Mouse (Mus musculus) embryonic facial prominence, embryonic 11.5 days (tissue): Measurements from ENCODE around the gene Ptpa. TPM values are rescaled to one million over a fixed set of nuclear protein-coding genes. Genes with fewer than 3 reads are reported as not detected.

Experiments
- ATAC-seq: fragments of 200-750 bp; cut with Nextera tagmentation; replicated peaks from 2 replicates; pipeline ENCODE4 v1.8.0; 2017; ENCODE audit warnings: low read depth; ENCODE audit not compliant: insufficient number of reproducible peaks, low FRiP score, low TSS enrichment
- DNase-seq: peaks from one replicate; pipeline ENCODE4 v3.0.0-alpha.2; 2015; ENCODE audit warnings: low spot score
- H3K27ac ChIP-seq: fragments of 300-500 bp; sonication (generic); replicated peaks from 2 replicates; pipeline ENCODE4 v1.5.1; 2014; ENCODE audit warnings: mild to moderate bottlenecking, low read depth, low read length, control low read depth
- H3K27me3 ChIP-seq: fragments of 300-500 bp; sonication (generic); 2 replicates; pipeline ENCODE4 v1.6.1; 2014; ENCODE audit warnings: mild to moderate bottlenecking, low read length, moderate library complexity, mixed read lengths; ENCODE audit not compliant: control insufficient read depth, insufficient read depth
- H3K36me3 ChIP-seq: fragments of 300-500 bp; sonication (generic); replicated peaks from 2 replicates; pipeline ENCODE4 v1.6.1; 2014; ENCODE audit warnings: low read depth, mild to moderate bottlenecking, low read length, moderate library complexity, mixed read lengths; ENCODE audit not compliant: control insufficient read depth, insufficient read depth
- H3K4me1 ChIP-seq: fragments of 300-500 bp; sonication (generic); 2 replicates; pipeline ENCODE4 v1.6.1; 2014; ENCODE audit warnings: low read length, mixed read lengths; ENCODE audit not compliant: control insufficient read depth, insufficient read depth
- H3K4me2 ChIP-seq: fragments of 300-500 bp; sonication (generic); 2 replicates; pipeline ENCODE4 v1.6.1; 2014; ENCODE audit warnings: low read depth, mild to moderate bottlenecking, control low read depth, low read length, moderate library complexity
- H3K4me3 ChIP-seq: fragments of 300-500 bp; sonication (generic); 2 replicates; pipeline ENCODE4 v1.5.1; 2014; ENCODE audit warnings: low read depth, low read length, control low read depth
- H3K9ac ChIP-seq: fragments of 300-500 bp; sonication (generic); replicated peaks from 2 replicates; pipeline ENCODE4 v1.6.1; 2014; ENCODE audit warnings: mild to moderate bottlenecking, control low read depth, low read length
- H3K9me3 ChIP-seq: fragments of 300-500 bp; sonication (generic); replicated peaks from 2 replicates; pipeline ENCODE4 v1.6.1; 2016; ENCODE audit warnings: mild to moderate bottlenecking, low read length, inconsistent platforms, mixed read lengths; ENCODE audit not compliant: control insufficient read depth
- WGBS: fragments of 180-500 bp; shearing (Covaris S2); extraction: QIAGEN DNeasy Blood & Tissue Kit; methylation state at CpG from one replicate; pipeline ENCODE4 v1.1.7; 2014; 5-methylcytosine and 5-hydroxymethylcytosine counted together
- polyA plus RNA-seq: library from polyadenylated mRNA; unstranded; fragments of >200 nt; fragmentation: Nextera tagmentation; extraction: Ambion mirVana; gene quantifications from 2 replicates; pipeline ENCODE4 v1.2.1, GENCODE M21; 2014

The Ptpa gene
- polyA plus RNA-seq, 1 experiment from 2014 or later = 53.7 TPM

- no peaks in the 10 kb centered on the region for H3K9me3 ChIP-seq
- H3K9ac ChIP-seq = peak overlapping the region; percentile 22; the same call in 1 of the 2 replicates
- peak overlapping the region; percentile 44 for H3K4me2 ChIP-seq
- no peak overlapping the region for H3K4me3 ChIP-seq
- H3K36me3 ChIP-seq = no peaks in the 10 kb centered on the region
- peaks cover 4% of the 10 kb centered on the region for H3K4me1 ChIP-seq
- WGBS = 26% methylated on average over 5 of the region's 5 CpGs
- peak; percentile 53 for DNase-seq
- peak overlapping the region; percentile 38; the same call in 1 of the 2 replicates for H3K27ac ChIP-seq
- no peaks in the 10 kb centered on the region for H3K27me3 ChIP-seq
- peak; percentile 12 for ATAC-seq
Observed at GRCm38 (mm10) chr2:30463341-30463761, 47.5 kb downstream of the Ptpa start.

- no peaks in the 10 kb centered on the region for H3K27me3 ChIP-seq
- H3K36me3 ChIP-seq = no peaks in the 10 kb centered on the region
- H3K9me3 ChIP-seq = no peaks in the 10 kb centered on the region
- peak overlapping the region; percentile 44 for H3K4me2 ChIP-seq
- H3K9ac ChIP-seq = peak overlapping the region; percentile 22; the same call in 1 of the 2 replicates
- peak; percentile 87 for ATAC-seq
- H3K27ac ChIP-seq = peak overlapping the region; percentile 38; the same call in 1 of the 2 replicates
- peak; percentile 77 for DNase-seq
- WGBS = 1% methylated on average over 9 of the region's 9 CpGs
- peak overlapping the region; percentile 9 for H3K4me3 ChIP-seq
- peaks cover 5% of the 10 kb centered on the region for H3K4me1 ChIP-seq
Observed at GRCm38 (mm10) chr2:30463904-30464330, 48.1 kb downstream of the Ptpa start.

- H3K36me3 ChIP-seq = no peaks in the 10 kb centered on the region
- H3K9me3 ChIP-seq = no peaks in the 10 kb centered on the region
- no peak for ATAC-seq
- DNase-seq = no peak
- H3K27me3 ChIP-seq = no peaks in the 10 kb centered on the region
- no peak overlapping the region; the same call in 1 of the 2 replicates for H3K4me2 ChIP-seq
- WGBS = 64% methylated on average over 5 of the region's 5 CpGs
- H3K27ac ChIP-seq = peak overlapping the region; percentile 38; the same call in 1 of the 2 replicates
- peak overlapping the region; percentile 9; the same call in 1 of the 2 replicates for H3K4me3 ChIP-seq
- H3K4me1 ChIP-seq = peaks cover 9% of the 10 kb centered on the region
- H3K9ac ChIP-seq = no peak overlapping the region
Observed at GRCm38 (mm10) chr2:30464411-30464810, 48.6 kb downstream of the Ptpa start.

GRCm38 (mm10) chr2:30466787-30467186, 50.9 kb downstream of the Ptpa start:
- peaks cover 9% of the 10 kb centered on the region for H3K4me1 ChIP-seq
- 48% methylated on average over 4 of the region's 4 CpGs for WGBS
- no peak for ATAC-seq

GRCm38 (mm10) chr2:30469009-30469408, 53.2 kb downstream of the Ptpa start:
- H3K27ac ChIP-seq = no peak overlapping the region
- ATAC-seq (no peak), DNase-seq (no peak)
- no peaks in the 10 kb centered on the region for H3K9me3 ChIP-seq
- WGBS = 50% methylated on average over 6 of the region's 6 CpGs
- no peak overlapping the region; the same call in 1 of the 2 replicates for H3K4me2 ChIP-seq
- H3K4me1 ChIP-seq = peaks cover 5% of the 10 kb centered on the region; the same call in 1 of the 2 replicates
- no peaks in the 10 kb centered on the region for H3K36me3 ChIP-seq
- peak overlapping the region; percentile 69 for H3K9ac ChIP-seq
- H3K4me3 ChIP-seq = no peak overlapping the region
- H3K27me3 ChIP-seq = no peaks in the 10 kb centered on the region

More at GRCm38 (mm10) chr2:30466787-30467186, 50.9 kb downstream of the Ptpa start:
- Histone ChIP-seq H3K36me3 (no peaks in the 10 kb centered on the region), H3K27ac (no peak overlapping the region), H3K4me3 (no peak overlapping the region), H3K9ac (no peak overlapping the region), H3K27me3 (no peaks in the 10 kb centered on the region), H3K4me2 (no peak overlapping the region), H3K9me3 (no peaks in the 10 kb centered on the region)
- DNase-seq = no peak

- no peaks in the 10 kb centered on the region for H3K36me3 ChIP-seq
- H3K9ac ChIP-seq = peak overlapping the region; percentile 69
- H3K9me3 ChIP-seq = no peaks in the 10 kb centered on the region
- H3K27me3 ChIP-seq = no peaks in the 10 kb centered on the region
- 0% methylated on average over 16 of the region's 19 CpGs for WGBS
- H3K4me3 ChIP-seq = peak overlapping the region; percentile 37
- peak; percentile 95 for DNase-seq
- ATAC-seq = 0 out of 2 replicates have a peak, but pooled peaks have one; percentile 20
- H3K27ac ChIP-seq = peak overlapping the region; percentile 83
- H3K4me2 ChIP-seq = peak overlapping the region; percentile 91
- peaks cover 5% of the 10 kb centered on the region; the same call in 1 of the 2 replicates for H3K4me1 ChIP-seq
Observed at GRCm38 (mm10) chr2:30469796-30470142, 53.9 kb downstream of the Ptpa start.

GRCm38 (mm10) chr2:30470143-30470946, 54.5 kb downstream of the Ptpa start:
- H3K36me3 ChIP-seq = no peaks in the 10 kb centered on the region
- peak overlapping the region; percentile 83 for H3K27ac ChIP-seq
- DNase-seq (peak; percentile 87), ATAC-seq (no peak)
- H3K27me3 ChIP-seq = no peaks in the 10 kb centered on the region
- peaks cover 5% of the 10 kb centered on the region; the same call in 1 of the 2 replicates for H3K4me1 ChIP-seq
- WGBS = under 1% methylated on average over 46 of the region's 46 CpGs
- H3K4me2 ChIP-seq = peak overlapping the region; percentile 91
- H3K4me3 ChIP-seq = peak overlapping the region; percentile 37
- peak overlapping the region; percentile 69 for H3K9ac ChIP-seq
- no peaks in the 10 kb centered on the region for H3K9me3 ChIP-seq

GRCm38 (mm10) chr2:30471051-30471450, 55.2 kb downstream of the Ptpa start:
- DNase-seq (peak; percentile 46), ATAC-seq (no peak)
- H3K4me1 ChIP-seq = peaks cover 5% of the 10 kb centered on the region; the same call in 1 of the 2 replicates
- WGBS = 2% methylated on average over 8 of the region's 8 CpGs
- no peaks in the 10 kb centered on the region for H3K36me3 ChIP-seq
- peak overlapping the region; percentile 94 for H3K27ac ChIP-seq
- no peaks in the 10 kb centered on the region for H3K27me3 ChIP-seq
- peak overlapping the region; percentile 22 for H3K4me3 ChIP-seq
- no peaks in the 10 kb centered on the region for H3K9me3 ChIP-seq
- peak overlapping the region; percentile 23 for H3K9ac ChIP-seq
- H3K4me2 ChIP-seq = peak overlapping the region; percentile 84
